Mouse (Mus musculus) heart, embryonic 14.5 days (tissue): ENCODE measurements around the gene Psma1. TPM values are rescaled to one million over a fixed set of nuclear protein-coding genes. Genes with fewer than 3 reads are reported as not detected.
A peak's percentile ranks its signal among the peaks of the same experiment; 100 is the strongest.

ENCODE experiments used
- ATAC-seq: fragments of 200-750 bp; cut with Nextera tagmentation; 2 replicates; pipeline ENCODE4 v1.8.0; 2017; ENCODE audit warnings: low read depth, moderate TSS enrichment; ENCODE audit not compliant: insufficient number of reproducible peaks, insufficient read depth, low FRiP score
- H3K27ac ChIP-seq, 2 experiments: fragments of 200-500 bp in 1 of 2; fragments of 300-500 bp in 1 of 2; sonication (generic) in 1 of 2; replicated peaks in 1 of 2; 2 replicates each; pipeline ENCODE4 v1.5.1; 2012 to 2014; ENCODE audit warnings: low read depth in 2 of 2, low read length in 2 of 2, control low read depth in 1 of 2, mild to moderate bottlenecking in 1 of 2, mixed read lengths in 1 of 2; ENCODE audit not compliant: control insufficient read depth in 1 of 2, insufficient read depth in 1 of 2
- H3K27me3 ChIP-seq: fragments of 300-500 bp; sonication (generic); 2 replicates; pipeline ENCODE4 v1.6.1; 2014; ENCODE audit warnings: mild to moderate bottlenecking, low read length, control low read depth; ENCODE audit not compliant: control insufficient read depth, insufficient read depth
- H3K36me3 ChIP-seq: fragments of 300-500 bp; sonication (generic); 2 replicates; pipeline ENCODE4 v1.6.1; 2014; ENCODE audit warnings: mild to moderate bottlenecking, control low read depth, low read length, mixed read lengths; ENCODE audit not compliant: control insufficient read depth, insufficient read depth
- H3K4me1 ChIP-seq, 2 experiments: fragments of 200-500 bp in 1 of 2; fragments of 300-500 bp in 1 of 2; sonication (generic) in 1 of 2; 2 replicates each; pipeline ENCODE4 v1.6.1; 2012 to 2014; ENCODE audit warnings: low read length in 2 of 2, control low read depth in 1 of 2, mixed read lengths in 1 of 2; ENCODE audit not compliant: control insufficient read depth in 2 of 2, insufficient read depth in 2 of 2
- H3K4me2 ChIP-seq: fragments of 300-500 bp; sonication (generic); 2 replicates; pipeline ENCODE4 v1.6.1; 2014; ENCODE audit warnings: mild to moderate bottlenecking, low read length
- H3K4me3 ChIP-seq, 2 experiments: fragments of 200-500 bp in 1 of 2; fragments of 300-500 bp in 1 of 2; sonication (generic) in 1 of 2; 2 replicates each; pipeline ENCODE4 v1.5.1; 2012 to 2014; ENCODE audit warnings: low read length in 2 of 2, mild to moderate bottlenecking in 2 of 2, control low read depth in 1 of 2, low read depth in 1 of 2, moderate library complexity in 1 of 2; ENCODE audit not compliant: control insufficient read depth in 1 of 2, insufficient read depth in 1 of 2
- H3K9ac ChIP-seq: fragments of 300-500 bp; sonication (generic); 2 replicates; pipeline ENCODE4 v1.6.1; 2014; ENCODE audit warnings: mild to moderate bottlenecking, low read length
- H3K9me3 ChIP-seq: fragments of 300-500 bp; sonication (generic); 2 replicates; pipeline ENCODE4 v1.6.1; 2016; ENCODE audit warnings: low read length, control low read depth; ENCODE audit not compliant: control insufficient read depth
- WGBS: fragments of 180-500 bp; shearing (Covaris S2); extraction: QIAGEN DNeasy Blood & Tissue Kit; methylation state at CpG from one replicate; pipeline ENCODE4 v1.1.7; 2014; 5-methylcytosine and 5-hydroxymethylcytosine counted together
- polyA plus RNA-seq: library from polyadenylated mRNA; unstranded; fragments of >200 nt; fragmentation: Nextera tagmentation; extraction: Ambion mirVana; gene quantifications from 2 replicates; pipeline ENCODE4 v1.2.1, GENCODE M21; 2014

Psma1 gene
- polyA plus RNA-seq, 1 experiment from 2014 or later, result 349 TPM

DNA sequence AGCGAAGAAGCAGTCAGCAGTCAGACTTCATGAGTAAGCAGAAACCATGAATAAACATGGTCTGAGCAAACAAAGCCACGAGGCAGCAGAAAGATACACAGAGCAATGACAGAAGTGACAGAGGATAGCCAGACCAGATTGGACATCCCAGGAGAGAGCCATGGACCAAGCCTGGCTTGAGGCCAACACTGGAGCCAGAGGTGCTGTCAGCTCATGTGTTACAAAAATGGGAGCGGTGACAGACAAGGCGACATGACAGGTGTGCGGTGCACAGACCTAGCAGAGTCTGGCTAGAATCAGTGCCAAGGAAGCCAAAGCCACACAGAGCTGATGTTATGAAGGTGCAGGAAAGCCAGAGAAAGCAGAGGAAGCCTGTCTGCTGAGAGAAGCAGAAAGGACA is 35.3 kb upstream of the Psma1 start:
- peak; percentile 85 for ATAC-seq
- Histone ChIP-seq H3K9me3 (no peaks in the 10 kb centered on the region), H3K9ac (no peak overlapping the region), H3K27ac (peak overlapping the region in 1 of 2 experiments; percentile 50; a peak in 1 of 4 replicates), H3K4me3 (no peak overlapping the region), H3K27me3 (no peaks in the 10 kb centered on the region), H3K36me3 (no peaks in the 10 kb centered on the region), H3K4me2 (peak overlapping the region; percentile 29), H3K4me1 (peaks cover 5 to 16% of the 10 kb centered on the region in 2 experiments)
- 13% methylated on average over 5 of the region's 5 CpGs for WGBS

DNA sequence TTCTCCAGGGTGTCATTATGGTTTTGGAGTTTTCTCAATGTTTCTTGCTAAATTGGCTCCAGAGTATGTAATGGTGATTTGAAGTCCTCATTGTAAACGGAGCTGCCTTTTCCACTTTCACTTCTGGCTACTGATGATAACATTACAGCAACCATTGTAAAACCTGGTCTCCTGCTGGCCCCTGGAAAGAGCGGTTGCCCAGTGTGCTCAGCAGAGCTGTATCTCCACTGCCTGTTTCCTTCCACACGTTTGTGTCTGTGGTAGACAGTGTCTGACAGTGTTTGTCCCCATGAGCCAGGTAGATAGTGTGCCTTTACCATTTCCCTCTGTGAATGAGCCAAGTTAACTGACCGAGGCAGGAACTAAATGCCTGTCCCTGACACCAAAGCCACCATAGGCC is 33.1 kb upstream of the Psma1 start:
- H3K27ac ChIP-seq, result no peak overlapping the region
- 41% methylated on average over 4 of the region's 4 CpGs for WGBS
- peaks cover 3 to 16% of the 10 kb centered on the region in 2 experiments for H3K4me1 ChIP-seq
- H3K9ac ChIP-seq, result no peak overlapping the region
- no peaks in the 10 kb centered on the region for H3K36me3 ChIP-seq
- no peak overlapping the region for H3K4me3 ChIP-seq
- H3K9me3 ChIP-seq, result no peaks in the 10 kb centered on the region
- no peaks in the 10 kb centered on the region for H3K27me3 ChIP-seq
- H3K4me2 ChIP-seq, result no peak overlapping the region
- ATAC-seq, result no peak

DNA sequence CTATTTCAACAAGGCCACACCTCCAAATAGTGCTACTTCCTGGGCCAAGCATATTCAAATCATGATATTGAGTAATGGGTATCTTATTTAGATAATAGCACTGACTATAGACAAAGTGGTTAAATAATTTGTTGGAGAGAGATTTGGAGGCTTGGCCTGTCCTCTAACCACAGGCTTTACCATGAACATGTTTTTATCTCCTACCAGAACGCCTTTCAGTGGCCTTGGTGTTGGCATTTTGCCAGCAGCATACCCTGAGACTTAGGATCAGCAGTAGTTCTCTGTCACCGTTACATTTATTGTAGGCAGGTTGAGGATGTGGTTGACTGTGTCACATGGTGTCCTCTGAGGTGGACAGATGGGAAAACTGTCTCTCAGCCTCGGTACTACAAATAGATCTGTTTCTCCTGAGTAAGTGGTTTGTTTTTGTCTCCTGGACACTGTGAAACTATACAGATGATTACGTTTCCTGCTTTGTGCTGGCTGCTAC is 25.4 kb upstream of the Psma1 start:
- 16% methylated on average over 4 of the region's 4 CpGs for whole genome bisulfite sequencing
- Histone ChIP-seq H3K9ac (no peak overlapping the region), H3K4me1 (peaks cover 0 to 4% of the 10 kb centered on the region in 2 experiments; a peak in 1 of 4 replicates), H3K27me3 (no peaks in the 10 kb centered on the region), H3K9me3 (no peaks in the 10 kb centered on the region), H3K36me3 (no peaks in the 10 kb centered on the region), H3K4me2 (no peak overlapping the region), H3K4me3 (no peak overlapping the region), H3K27ac (peak overlapping the region; percentile 9 to 33; a peak in 1 of 4 replicates)
- ATAC-seq, result peak; percentile 59; the same call in 1 of the 2 replicates

DNA sequence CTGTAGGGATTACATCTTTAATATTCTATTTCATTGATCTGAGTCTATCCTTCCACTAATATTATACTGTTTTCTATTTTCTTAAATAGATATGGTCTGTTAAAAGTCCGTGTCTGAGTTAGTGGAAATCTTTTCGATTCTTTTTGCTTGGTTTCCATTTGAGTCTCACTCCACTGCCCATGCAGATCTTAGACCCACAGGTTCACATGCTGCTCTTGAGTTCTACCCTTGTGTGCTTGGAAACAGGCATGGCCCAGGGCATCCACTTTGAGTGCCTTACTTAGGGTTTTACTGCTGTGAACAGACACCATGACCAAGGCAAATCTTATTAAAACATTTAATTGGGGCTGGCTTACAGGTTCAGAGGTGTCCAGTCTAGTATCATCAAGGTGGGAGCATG is 24.9 kb upstream of the Psma1 start:
- Histone ChIP-seq H3K9me3 (no peaks in the 10 kb centered on the region), H3K4me3 (no peak overlapping the region), H3K4me1 (peaks cover 0 to 4% of the 10 kb centered on the region in 2 experiments; a peak in 1 of 4 replicates), H3K36me3 (no peaks in the 10 kb centered on the region), H3K27ac (no peak overlapping the region), H3K9ac (no peak overlapping the region), H3K4me2 (no peak overlapping the region), H3K27me3 (no peaks in the 10 kb centered on the region)
- ATAC-seq, result no peak
- WGBS, result 87% methylated on average over 2 of the region's 2 CpGs

DNA sequence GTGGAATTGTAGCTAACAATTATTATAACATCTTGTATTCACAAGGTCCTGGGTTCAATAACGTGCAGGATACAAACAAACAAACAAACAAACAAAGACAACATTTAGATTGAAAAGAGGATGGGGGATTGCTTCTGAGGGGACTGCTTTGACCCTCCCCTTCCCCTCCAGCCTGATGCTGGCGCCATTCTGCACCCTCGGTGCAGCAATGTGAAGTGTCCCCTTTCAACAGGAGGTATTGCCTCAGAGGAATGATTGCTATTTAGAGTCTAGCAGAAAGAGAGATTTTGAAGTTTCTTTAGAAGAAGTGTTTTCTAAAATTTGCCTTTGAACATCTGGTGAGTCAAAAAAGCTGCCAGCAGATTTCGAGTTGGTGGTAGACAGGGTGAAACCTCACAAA is 23.3 kb upstream of the Psma1 start:
- no peak for ATAC-seq
- no peak overlapping the region for H3K27ac ChIP-seq
- H3K9me3 ChIP-seq, result no peaks in the 10 kb centered on the region
- H3K36me3 ChIP-seq, result no peaks in the 10 kb centered on the region
- no peak overlapping the region for H3K4me3 ChIP-seq
- no peak overlapping the region for H3K4me2 ChIP-seq
- H3K4me1 ChIP-seq, result peaks cover 0 to 4% of the 10 kb centered on the region in 2 experiments; a peak in 1 of 4 replicates
- no peaks in the 10 kb centered on the region for H3K27me3 ChIP-seq
- no peak overlapping the region for H3K9ac ChIP-seq
- 46% methylated on average over 4 of the region's 4 CpGs for WGBS

DNA sequence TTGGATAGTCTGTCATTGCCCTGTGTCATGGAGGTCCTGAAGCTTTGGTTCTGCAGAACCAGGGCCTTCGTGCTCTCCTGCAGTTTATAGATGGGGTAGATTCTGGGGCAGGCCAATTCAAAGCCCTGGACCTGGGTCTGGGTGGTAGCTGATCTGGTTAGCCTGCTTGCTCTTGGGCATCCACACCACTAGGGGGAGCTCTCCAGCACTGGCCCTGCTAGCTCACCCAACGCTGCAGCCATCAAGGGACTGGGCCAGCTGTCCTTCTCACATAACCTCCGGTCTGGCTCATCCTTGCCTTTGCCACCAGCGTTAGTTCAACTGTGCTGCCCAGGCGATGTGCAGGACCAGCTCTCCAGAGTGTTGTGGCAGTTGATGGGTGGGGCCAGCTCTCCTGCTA is 18.8 kb upstream of the Psma1 start:
- H3K9ac ChIP-seq, result no peak overlapping the region
- H3K36me3 ChIP-seq, result no peaks in the 10 kb centered on the region
- H3K4me3 ChIP-seq, result no peak overlapping the region
- no peaks in the 10 kb centered on the region for H3K9me3 ChIP-seq
- no peak overlapping the region for H3K27ac ChIP-seq
- H3K4me2 ChIP-seq, result no peak overlapping the region
- no peak for ATAC-seq
- no peaks in the 10 kb centered on the region for H3K27me3 ChIP-seq
- 80% methylated on average over 5 of the region's 5 CpGs for WGBS
- H3K4me1 ChIP-seq, result peaks cover 11 to 15% of the 10 kb centered on the region in 2 experiments

DNA sequence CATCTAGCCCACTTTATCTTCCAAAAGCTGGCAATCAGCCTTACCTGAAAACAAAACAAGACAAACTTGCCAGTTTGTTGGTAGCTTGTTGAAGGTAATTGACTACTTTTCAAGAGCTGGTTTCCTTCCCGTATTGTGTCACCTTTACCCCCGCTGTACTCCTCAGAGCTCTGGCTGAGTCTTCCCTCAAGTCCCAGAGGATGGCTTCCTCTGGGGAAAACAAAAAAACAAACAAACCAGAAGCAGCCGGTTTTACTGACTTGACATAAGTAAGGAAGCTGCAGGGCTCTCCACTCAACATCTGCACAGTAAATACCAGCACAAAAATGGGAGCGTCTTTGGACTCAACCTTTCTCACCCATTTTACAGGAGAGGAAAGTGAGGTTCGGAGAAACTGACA is 18.0 kb upstream of the Psma1 start:
- no peaks in the 10 kb centered on the region for H3K36me3 ChIP-seq
- no peaks in the 10 kb centered on the region for H3K9me3 ChIP-seq
- H3K27me3 ChIP-seq, result no peaks in the 10 kb centered on the region
- H3K4me3 ChIP-seq, result no peak overlapping the region
- WGBS, result 82% methylated on average over 5 of the region's 5 CpGs
- ATAC-seq, result no peak
- H3K4me1 ChIP-seq, result peaks cover 11 to 15% of the 10 kb centered on the region in 2 experiments
- H3K27ac ChIP-seq, result no peak overlapping the region
- H3K9ac ChIP-seq, result no peak overlapping the region
- no peak overlapping the region for H3K4me2 ChIP-seq

DNA sequence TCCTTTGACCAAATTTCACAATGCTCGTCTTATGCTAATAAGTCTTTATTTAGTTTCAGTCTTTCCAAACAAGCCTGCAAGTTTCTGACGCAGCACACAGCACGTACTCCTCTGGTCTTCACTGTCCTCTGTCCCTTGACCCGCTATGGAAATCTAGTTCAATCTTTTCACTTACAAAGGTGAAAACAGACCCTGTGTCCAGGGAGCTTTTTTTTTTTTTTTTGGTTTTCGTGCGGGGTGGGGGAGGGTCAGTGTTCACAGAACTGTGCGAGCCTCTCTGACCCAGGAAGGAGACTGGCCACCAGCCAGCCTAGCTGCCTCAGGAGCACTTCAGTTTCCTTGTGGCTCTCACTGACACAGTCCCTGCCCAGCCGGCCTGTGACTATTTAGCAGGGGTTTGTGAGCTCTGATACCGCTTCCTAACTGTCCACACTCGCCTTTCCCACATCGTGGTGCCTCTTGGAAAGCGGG is 16.6 kb upstream of the Psma1 start:
- Histone ChIP-seq H3K4me1 (peaks cover 11 to 15% of the 10 kb centered on the region in 2 experiments), H3K36me3 (no peaks in the 10 kb centered on the region), H3K27me3 (no peaks in the 10 kb centered on the region), H3K9me3 (no peaks in the 10 kb centered on the region), H3K9ac (peak overlapping the region; percentile 69), H3K27ac (peak overlapping the region; percentile 59 to 72), H3K4me3 (peak overlapping the region; percentile 34 to 39), H3K4me2 (peak overlapping the region; percentile 62)
- no peak; the same call in 1 of the 2 replicates for ATAC-seq
- 5% methylated on average over 12 of the region's 12 CpGs for WGBS
